Mouse (Mus musculus) embryonic facial prominence, embryonic 15.5 days (tissue): Measurements from ENCODE around the gene Gm49380. TPM values are rescaled to one million over a fixed set of nuclear protein-coding genes. Genes with fewer than 3 reads are reported as not detected.
"Not testable (repeated sequence)": the region's sequence is repeated elsewhere in the genome, so short reads cannot be mapped to it uniquely, and the experiment has no call there.

Experiments
- ATAC-seq: fragments of 200-750 bp; cut with Nextera tagmentation; 2 replicates; pipeline ENCODE4 v1.8.0; 2017; ENCODE audit warnings: low read depth, moderate TSS enrichment; ENCODE audit not compliant: insufficient number of reproducible peaks, low FRiP score, low TSS enrichment
- H3K27ac ChIP-seq: fragments of 300-500 bp; sonication (generic); replicated peaks from 2 replicates; pipeline ENCODE4 v1.5.1; 2015; ENCODE audit warnings: mild to moderate bottlenecking, inconsistent platforms
- H3K27me3 ChIP-seq: fragments of 300-500 bp; sonication (generic); 2 replicates; pipeline ENCODE4 v1.6.1; 2015; ENCODE audit warnings: inconsistent platforms
- H3K36me3 ChIP-seq: fragments of 300-500 bp; sonication (generic); 2 replicates; pipeline ENCODE4 v1.6.1; 2015; ENCODE audit warnings: mild to moderate bottlenecking, inconsistent platforms
- H3K4me1 ChIP-seq: fragments of 300-500 bp; sonication (generic); 2 replicates; pipeline ENCODE4 v1.6.1; 2015; ENCODE audit warnings: inconsistent platforms
- H3K4me2 ChIP-seq: fragments of 300-500 bp; sonication (generic); replicated peaks from 2 replicates; pipeline ENCODE4 v1.6.1; 2015; ENCODE audit warnings: mild to moderate bottlenecking, inconsistent platforms
- H3K4me3 ChIP-seq: fragments of 300-500 bp; sonication (generic); replicated peaks from 2 replicates; pipeline ENCODE4 v1.5.1; 2015; ENCODE audit warnings: mild to moderate bottlenecking, inconsistent platforms
- H3K9ac ChIP-seq: fragments of 300-500 bp; sonication (generic); 2 replicates; pipeline ENCODE4 v1.6.1; 2015; ENCODE audit warnings: inconsistent platforms
- H3K9me3 ChIP-seq: fragments of 300-500 bp; sonication (generic); replicated peaks from 2 replicates; pipeline ENCODE4 v1.6.1; 2016; ENCODE audit warnings: inconsistent platforms
- WGBS: fragments of 180-500 bp; shearing (Covaris S2); methylation state at CpG from one replicate; pipeline ENCODE4 v1.1.7; 2015; 5-methylcytosine and 5-hydroxymethylcytosine counted together
- polyA plus RNA-seq: library from polyadenylated mRNA; unstranded; fragments of >200 nt; fragmentation: Nextera tagmentation; extraction: Ambion mirVana; gene quantifications from 2 replicates; pipeline ENCODE4 v1.2.1, GENCODE M21; 2015

The Gm49380 gene
- polyA plus RNA-seq, 1 experiment from 2014 or later: 0.27 TPM

DNA sequence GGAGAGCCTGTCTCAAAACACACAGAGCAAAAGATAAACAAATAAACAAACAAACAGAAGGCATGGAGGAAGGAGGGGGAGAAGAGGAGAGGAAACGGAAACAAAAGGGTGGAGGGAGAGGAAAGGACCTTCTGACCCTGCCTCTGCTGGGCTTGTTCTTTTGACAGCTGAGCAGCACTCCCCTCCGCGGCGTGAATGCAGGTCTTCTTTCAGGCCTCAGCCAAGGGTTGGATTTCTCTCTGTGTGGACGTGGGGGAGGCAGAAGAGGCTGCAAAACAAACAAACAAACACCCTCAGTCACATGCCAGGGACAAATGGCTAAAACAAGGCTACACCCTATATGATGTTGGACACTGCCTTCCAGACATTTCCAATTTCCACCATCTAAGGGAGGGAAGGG lies 11.7 kb upstream of the Gm49380 start:
- H3K9ac ChIP-seq: no peak overlapping the region
- 39% methylated on average over 5 of the region's 5 CpGs for WGBS
- H3K4me2 ChIP-seq: no peak overlapping the region
- no peaks in the 10 kb centered on the region for H3K27me3 ChIP-seq
- peaks cover 20% of the 10 kb centered on the region for H3K4me1 ChIP-seq
- no peak overlapping the region for H3K4me3 ChIP-seq
- 0 out of 2 replicates have a peak overlapping the region, but pooled peaks have one; percentile 56 for H3K27ac ChIP-seq
- ATAC-seq: no peak
- no peaks in the 10 kb centered on the region for H3K9me3 ChIP-seq
- no peaks in the 10 kb centered on the region for H3K36me3 ChIP-seq

DNA sequence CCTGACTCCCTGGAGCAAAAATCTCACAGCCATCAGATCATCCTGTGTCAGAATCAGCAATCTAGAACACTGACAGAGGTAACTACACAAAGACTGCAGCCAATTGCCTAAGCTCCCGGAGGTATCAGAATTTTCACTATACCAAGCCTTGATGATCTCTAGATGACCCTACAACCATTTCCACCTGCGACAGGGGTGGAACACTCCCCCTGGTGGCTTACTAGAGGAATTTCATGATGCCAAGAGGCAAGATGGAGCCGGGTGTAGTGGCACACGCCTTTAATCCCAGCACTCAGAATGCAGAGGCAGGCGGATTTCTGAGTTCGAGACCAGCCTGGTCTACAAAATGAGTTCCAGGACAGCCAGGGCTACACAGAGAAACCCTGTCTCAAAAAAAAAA lies 11.0 kb upstream of the Gm49380 start:
- no peaks in the 10 kb centered on the region for H3K36me3 ChIP-seq
- H3K27ac ChIP-seq: no peak overlapping the region
- no peaks in the 10 kb centered on the region for H3K9me3 ChIP-seq
- WGBS: 69% methylated on average over 6 of the region's 6 CpGs
- H3K4me3 ChIP-seq: no peak overlapping the region
- no peaks in the 10 kb centered on the region for H3K27me3 ChIP-seq
- no peak for ATAC-seq
- H3K9ac ChIP-seq: no peak overlapping the region
- H3K4me1 ChIP-seq: peaks cover 13% of the 10 kb centered on the region
- no peak overlapping the region for H3K4me2 ChIP-seq

DNA sequence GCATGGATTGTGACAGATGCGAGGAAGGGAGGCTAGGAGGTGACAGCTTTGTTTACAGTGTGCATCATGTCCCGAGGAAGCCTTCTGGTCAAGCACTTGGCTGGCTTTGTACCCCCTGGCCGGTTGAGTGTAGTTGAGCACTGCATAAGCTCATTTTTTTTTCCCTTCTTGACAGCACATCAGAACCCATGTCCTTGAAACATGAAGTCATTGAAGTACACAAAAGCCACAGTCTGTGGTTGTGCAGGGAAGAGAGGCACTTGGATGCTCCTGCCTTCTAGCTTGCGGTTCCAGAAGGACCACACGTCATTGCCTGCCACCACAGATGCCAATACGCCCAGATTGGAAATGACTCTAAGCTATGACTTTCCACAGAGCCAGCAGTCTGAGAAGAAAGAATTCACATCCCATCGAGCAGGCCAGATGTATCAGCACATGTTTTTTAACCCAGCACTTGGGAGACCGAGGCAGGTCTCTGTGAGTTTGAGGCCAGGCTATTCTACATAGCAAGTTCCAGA lies 6.7 kb upstream of the Gm49380 start:
- no peak for ATAC-seq
- Histone ChIP-seq H3K9me3 (no peaks in the 10 kb centered on the region), H3K4me3 (no peak overlapping the region), H3K27me3 (no peaks in the 10 kb centered on the region), H3K9ac (no peak overlapping the region), H3K4me2 (no peak overlapping the region), H3K4me1 (no peaks in the 10 kb centered on the region), H3K36me3 (no peaks in the 10 kb centered on the region), H3K27ac (no peak overlapping the region)
- WGBS: 75% methylated on average over 8 of the region's 8 CpGs

DNA sequence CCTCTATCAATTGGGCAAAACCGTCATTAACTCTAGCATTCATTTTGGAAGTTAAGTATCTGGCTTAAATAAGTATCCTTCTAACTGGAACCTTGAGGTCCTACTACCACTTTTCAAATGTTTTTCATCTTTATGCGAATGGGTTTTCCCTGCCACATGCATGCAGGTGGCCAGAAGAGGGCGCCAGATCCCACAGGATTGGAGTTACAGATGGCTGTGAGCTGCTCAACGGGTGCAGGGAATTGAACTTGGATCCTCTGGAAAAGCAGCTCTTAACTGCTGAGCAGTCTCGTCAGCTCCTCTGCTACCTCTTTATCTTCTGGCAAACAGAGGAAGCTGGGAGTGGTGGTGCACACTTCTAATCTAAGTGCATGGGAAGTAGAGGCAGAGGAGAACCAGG lies 5.7 kb upstream of the Gm49380 start:
- Histone ChIP-seq H3K4me3 (no peak overlapping the region), H3K27me3 (no peaks in the 10 kb centered on the region), H3K9me3 (no peaks in the 10 kb centered on the region), H3K9ac (no peak overlapping the region), H3K27ac (no peak overlapping the region), H3K36me3 (no peaks in the 10 kb centered on the region), H3K4me1 (no peaks in the 10 kb centered on the region), H3K4me2 (no peak overlapping the region)
- WGBS: 47% methylated on average over 5 of the region's 5 CpGs
- no peak for ATAC-seq

DNA sequence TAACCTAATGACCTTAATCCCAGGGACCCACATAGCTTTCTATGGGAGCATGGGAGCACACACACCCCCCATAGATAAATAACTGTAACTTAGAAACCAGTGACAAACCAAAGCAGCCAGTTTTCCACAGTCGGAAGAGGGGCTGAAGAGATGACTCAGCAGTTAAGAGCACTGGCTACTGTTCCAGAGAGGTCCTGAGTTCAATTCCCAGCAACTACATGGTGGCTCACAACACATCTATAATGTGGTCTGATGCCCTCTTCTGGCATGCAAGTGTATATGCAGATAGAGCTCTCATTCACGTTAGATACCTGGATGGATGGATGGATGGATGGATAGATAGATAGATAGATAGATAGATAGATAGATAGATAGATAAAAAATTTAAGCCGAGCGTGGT lies 2.9 kb upstream of the Gm49380 start:
- Histone ChIP-seq H3K9ac (no peak overlapping the region), H3K27ac (no peak overlapping the region), H3K4me3 (no peak overlapping the region), H3K36me3 (no peaks in the 10 kb centered on the region), H3K27me3 (no peaks in the 10 kb centered on the region), H3K4me1 (peaks cover 12% of the 10 kb centered on the region), H3K4me2 (no peak overlapping the region), H3K9me3 (no peaks in the 10 kb centered on the region)
- ATAC-seq: no peak
- WGBS: 91% methylated on average over 4 of the region's 4 CpGs

DNA sequence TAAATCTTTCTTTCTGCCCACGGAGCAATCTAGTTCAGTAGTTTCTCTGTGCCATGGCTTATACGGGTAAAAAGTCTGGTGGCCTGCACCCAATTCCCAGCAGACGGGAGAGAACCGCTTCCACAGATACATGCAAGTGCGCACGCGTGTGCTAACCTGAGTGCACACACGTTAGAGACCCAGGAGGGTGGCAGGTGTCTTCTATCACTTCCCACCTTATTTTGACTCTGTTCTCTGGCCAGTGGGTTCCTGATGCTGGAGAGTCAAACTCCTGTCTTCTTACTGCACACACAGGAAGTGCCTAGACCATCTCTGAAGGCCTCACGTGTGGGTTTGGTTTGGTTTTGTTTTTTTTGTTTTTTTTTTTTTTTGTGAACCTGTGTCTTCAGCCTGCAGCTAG lies 2.3 kb upstream of the Gm49380 start:
- 91% methylated on average over 9 of the region's 9 CpGs for WGBS

DNA sequence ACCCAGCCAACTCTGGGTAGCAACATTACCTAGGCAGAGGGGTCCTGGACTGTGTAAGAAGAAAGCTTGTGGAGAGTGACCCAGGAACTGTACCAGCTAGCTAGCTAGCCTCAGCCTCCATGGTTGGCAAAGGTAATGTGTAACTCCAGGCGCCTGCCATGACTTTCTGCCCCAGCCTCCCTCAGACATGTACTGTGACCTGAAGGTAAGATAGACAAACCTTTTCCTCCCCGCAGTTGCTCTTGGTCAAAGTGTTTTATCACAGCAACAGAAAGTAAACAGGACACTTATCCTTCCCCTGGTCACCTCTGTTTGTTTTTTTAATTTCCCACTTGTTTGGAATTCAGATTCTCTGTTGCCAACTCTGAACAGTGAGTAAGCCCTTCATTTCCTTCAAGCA lies 1.2 kb upstream of the Gm49380 start:
- Histone ChIP-seq H3K9ac (no peak overlapping the region), H3K9me3 (no peaks in the 10 kb centered on the region), H3K4me1 (peaks cover 23% of the 10 kb centered on the region), H3K36me3 (no peaks in the 10 kb centered on the region), H3K4me2 (no peak overlapping the region), H3K27ac (no peak overlapping the region), H3K4me3 (no peak overlapping the region), H3K27me3 (no peaks in the 10 kb centered on the region)
- ATAC-seq: no peak
- WGBS: 79% methylated on average over 2 of the region's 2 CpGs

More for the DNA sequence above, 2.3 kb upstream of the Gm49380 start:
- no peak overlapping the region for H3K4me2 ChIP-seq
- no peak overlapping the region for H3K27ac ChIP-seq
- ATAC-seq: no peak
- no peak overlapping the region for H3K4me3 ChIP-seq
- no peak overlapping the region for H3K9ac ChIP-seq
- no peaks in the 10 kb centered on the region for H3K9me3 ChIP-seq
- H3K27me3 ChIP-seq: no peaks in the 10 kb centered on the region
- H3K4me1 ChIP-seq: peaks cover 12% of the 10 kb centered on the region
- H3K36me3 ChIP-seq: no peaks in the 10 kb centered on the region

DNA sequence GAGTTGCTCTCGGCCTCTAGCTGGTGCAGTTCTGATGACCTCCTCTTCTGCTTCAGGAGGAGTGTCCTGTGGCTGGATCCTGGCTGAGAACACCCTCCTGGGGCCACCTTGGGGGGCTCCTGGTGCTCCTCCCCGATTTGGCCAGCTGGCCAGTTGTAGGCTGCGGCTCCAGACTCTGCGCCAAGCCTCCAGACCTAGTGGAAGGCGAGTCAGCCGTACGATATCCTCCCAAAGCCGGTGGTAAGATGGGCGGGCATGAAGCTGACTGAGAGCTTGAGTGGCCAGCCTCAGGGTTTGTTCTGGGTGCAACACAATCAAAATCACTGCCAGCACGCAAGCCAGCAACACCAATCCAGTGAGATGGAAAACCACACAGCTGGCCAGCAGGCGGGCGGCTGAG lies 1.4 kb downstream of the Gm49380 start:
- H3K27me3 ChIP-seq, H3K9ac ChIP-seq, H3K9me3 ChIP-seq, H3K36me3 ChIP-seq, H3K27ac ChIP-seq, ATAC-seq: not testable (repeated sequence)
- peak overlapping the region; percentile 79; the same call in 1 of the 2 replicates for H3K4me3 ChIP-seq
- peak overlapping the region; percentile 52 for H3K4me2 ChIP-seq
- H3K4me1 ChIP-seq: peaks cover 49% of the 10 kb centered on the region
- WGBS: 49% methylated on average over 10 of the region's 12 CpGs

DNA sequence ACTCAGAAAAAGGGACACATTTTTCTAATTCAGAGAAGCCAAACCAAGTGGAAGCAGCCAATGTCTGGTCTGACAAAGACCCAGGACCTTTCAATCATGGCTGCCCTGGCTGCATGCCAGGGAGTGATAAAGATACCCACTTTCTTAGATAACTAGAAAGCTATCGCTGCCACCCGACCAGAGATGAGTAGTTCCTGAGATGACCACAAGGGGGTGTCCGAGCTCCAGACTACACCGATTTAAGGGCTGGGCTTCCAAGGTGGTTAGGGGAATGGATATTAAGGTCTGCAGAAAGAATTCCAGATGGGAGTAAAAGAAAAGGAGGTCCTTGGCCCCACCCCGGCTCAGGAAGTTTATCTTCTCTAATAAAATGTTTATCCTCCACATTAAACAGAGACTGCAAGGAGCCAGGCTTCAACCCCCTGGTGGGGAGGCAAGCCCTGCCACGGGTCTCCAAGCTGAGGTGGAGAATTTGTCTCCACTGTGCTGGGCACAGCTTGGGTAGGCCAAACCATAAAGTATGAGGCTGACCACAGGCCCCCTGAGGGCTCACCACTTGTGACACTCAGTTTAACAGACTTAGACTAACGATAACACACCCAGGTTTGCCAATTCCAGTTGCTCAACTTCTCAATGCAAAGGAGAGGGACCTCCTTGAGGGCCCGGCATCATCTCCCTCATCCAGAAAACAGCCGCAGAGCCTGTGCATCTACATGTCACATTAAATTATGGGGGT lies 3.8 kb downstream of the Gm49380 start:
- Histone ChIP-seq H3K4me2 (peak overlapping the region; percentile 40), H3K9ac (0 out of 2 replicates have a peak overlapping the region, but pooled peaks have one; percentile 2), H3K27ac (no peak overlapping the region), H3K4me3 (peak overlapping the region; percentile 21), H3K27me3 (no peaks in the 10 kb centered on the region), H3K36me3 (peaks cover 9% of the 10 kb centered on the region), H3K9me3 (no peaks in the 10 kb centered on the region), H3K4me1 (peaks cover 55% of the 10 kb centered on the region)
- no peak for ATAC-seq
- 20% methylated on average over 9 of the region's 9 CpGs for WGBS

DNA sequence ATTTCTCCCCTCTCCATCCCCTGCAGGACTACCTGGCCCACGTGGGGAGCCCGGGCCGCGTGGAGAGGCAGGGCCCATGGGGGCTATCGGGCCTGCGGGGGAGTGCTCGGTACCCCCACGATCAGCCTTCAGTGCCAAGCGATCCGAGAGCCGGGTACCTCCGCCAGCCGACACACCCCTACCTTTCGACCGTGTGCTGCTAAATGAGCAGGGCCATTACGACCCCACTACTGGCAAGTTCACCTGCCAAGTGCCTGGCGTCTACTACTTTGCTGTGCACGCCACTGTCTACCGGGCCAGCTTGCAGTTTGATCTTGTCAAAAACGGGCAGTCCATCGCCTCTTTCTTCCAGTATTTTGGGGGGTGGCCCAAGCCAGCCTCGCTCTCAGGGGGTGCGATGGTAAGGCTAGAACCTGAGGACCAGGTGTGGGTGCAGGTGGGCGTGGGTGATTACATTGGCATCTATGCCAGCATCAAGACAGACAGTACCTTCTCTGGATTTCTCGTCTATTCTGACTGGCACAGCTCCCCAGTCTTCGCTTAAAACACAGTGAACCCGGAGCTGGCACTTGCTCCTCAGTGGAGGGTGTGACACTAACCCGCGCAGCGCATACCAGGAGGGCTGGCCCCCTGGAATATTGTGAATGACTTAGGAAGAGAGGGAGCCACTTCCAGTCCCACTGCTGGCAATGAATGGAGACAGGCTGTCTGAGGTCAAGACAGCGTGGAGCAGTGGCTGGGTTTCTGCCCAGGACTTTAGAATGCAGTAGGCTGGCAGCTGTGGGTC lies 4.8 kb downstream of the Gm49380 start:
- no peaks in the 10 kb centered on the region for H3K9me3 ChIP-seq
- peak overlapping the region; percentile 20; the same call in 1 of the 2 replicates for H3K4me3 ChIP-seq
- peaks cover 52% of the 10 kb centered on the region for H3K4me1 ChIP-seq
- peak overlapping the region; percentile 40 for H3K4me2 ChIP-seq
- WGBS: 76% methylated on average over 31 of the region's 31 CpGs
- H3K9ac ChIP-seq: no peak overlapping the region
- no peak for ATAC-seq
- peaks cover 9% of the 10 kb centered on the region for H3K36me3 ChIP-seq
- no peak overlapping the region; the same call in 1 of the 2 replicates for H3K27ac ChIP-seq
- H3K27me3 ChIP-seq: no peaks in the 10 kb centered on the region

DNA sequence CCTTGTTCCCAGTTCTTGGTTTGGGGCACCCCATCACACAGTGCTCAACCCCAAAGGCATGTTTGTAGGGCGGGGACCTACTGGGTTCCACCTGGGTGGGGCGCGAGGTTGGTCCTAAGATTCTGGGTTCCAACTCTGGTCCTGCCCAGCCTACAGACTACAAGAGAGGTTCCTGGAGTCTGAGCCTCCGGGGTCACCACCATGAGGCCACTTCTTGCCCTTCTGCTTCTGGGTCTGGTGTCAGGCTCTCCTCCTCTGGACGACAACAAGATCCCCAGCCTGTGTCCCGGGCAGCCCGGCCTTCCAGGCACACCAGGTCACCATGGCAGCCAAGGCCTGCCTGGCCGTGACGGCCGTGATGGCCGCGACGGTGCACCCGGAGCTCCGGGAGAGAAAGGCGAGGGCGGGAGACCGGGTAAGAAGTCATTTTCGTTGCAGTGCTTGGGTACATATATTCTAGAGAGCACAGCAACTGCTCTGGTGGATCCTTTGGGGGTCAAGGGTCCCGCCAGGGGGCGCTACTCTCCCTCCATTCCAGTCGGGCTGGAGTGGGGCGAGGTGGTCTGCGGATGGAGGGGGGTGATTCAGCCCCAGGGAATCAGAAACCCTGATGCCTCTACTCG lies 5.6 kb downstream of the Gm49380 start:
- Histone ChIP-seq H3K27ac (peak overlapping the region; percentile 84), H3K4me3 (peak overlapping the region; percentile 20), H3K4me1 (peaks cover 52% of the 10 kb centered on the region), H3K27me3 (no peaks in the 10 kb centered on the region), H3K9ac (no peak overlapping the region), H3K4me2 (peak overlapping the region; percentile 35), H3K9me3 (no peaks in the 10 kb centered on the region), H3K36me3 (peaks cover 9% of the 10 kb centered on the region)
- ATAC-seq: no peak; the same call in 1 of the 2 replicates
- WGBS: 42% methylated on average over 25 of the region's 25 CpGs
